Mouse (Mus musculus): Measurements from ENCODE around the gene Ube2i. TPM values are rescaled to one million over a fixed set of nuclear protein-coding genes. Genes with fewer than 3 reads are reported as not detected.
"Not testable (repeated sequence)": the region's sequence is repeated elsewhere in the genome, so short reads cannot be mapped to it uniquely, and the experiment has no call there.

Ube2i gene
- polyA plus RNA-seq, 1 experiment from 2014 or later, result 868 TPM

- H3K9me3 ChIP-seq (ENCODE audit: control insufficient read depth, low read length), result no peaks in the 10 kb centered on the region
- H3K9ac ChIP-seq (ENCODE audit: low read length), result no peak overlapping the region
- H3K36me3 ChIP-seq (ENCODE audit: control insufficient read depth, insufficient read depth, low read length), result no peaks in the 10 kb centered on the region
- DNase-seq (ENCODE audit: low spot score) (no peak), ATAC-seq (replicated peaks; ENCODE audit: low FRiP score) (no peak)
- H3K27me3 ChIP-seq (ENCODE audit: control insufficient read depth, insufficient read depth, low read length), result no peaks in the 10 kb centered on the region
- 76% methylated on average over 4 of the region's 4 CpGs for WGBS
- H3K4me2 ChIP-seq (ENCODE audit: low read depth, low read length, severe bottlenecking), result no peak overlapping the region
- peaks cover 6% of the 10 kb centered on the region; the same call in 1 of the 2 replicates for H3K4me1 ChIP-seq (replicated peaks; ENCODE audit: control insufficient read depth, insufficient read depth, low read length)
- no peak overlapping the region for H3K4me3 ChIP-seq (ENCODE audit: low read depth, low read length)
- no peak overlapping the region for H3K27ac ChIP-seq (ENCODE audit: low read depth, low read length)
Measured at GRCm38 (mm10) chr17:25225659-25226058, 48.8 kb downstream of the Ube2i start.

GRCm38 (mm10) chr17:25224586-25225222, 49.7 kb downstream of the Ube2i start:
- no peaks in the 10 kb centered on the region for H3K36me3 ChIP-seq (ENCODE audit: control insufficient read depth, insufficient read depth, low read length)
- WGBS, result 92% methylated on average over 7 of the region's 7 CpGs
- H3K27me3 ChIP-seq (ENCODE audit: control insufficient read depth, insufficient read depth, low read length), result no peaks in the 10 kb centered on the region

GRCm38 (mm10) chr17:25222951-25223601, 51.3 kb downstream of the Ube2i start:
- peaks cover 6% of the 10 kb centered on the region; the same call in 1 of the 2 replicates for H3K4me1 ChIP-seq (replicated peaks; ENCODE audit: control insufficient read depth, insufficient read depth, low read length)
- ATAC-seq (replicated peaks; ENCODE audit: low FRiP score) (no peak), DNase-seq (ENCODE audit: low spot score) (no peak)
- no peaks in the 10 kb centered on the region for H3K27me3 ChIP-seq (ENCODE audit: control insufficient read depth, insufficient read depth, low read length)
- H3K36me3 ChIP-seq (ENCODE audit: control insufficient read depth, insufficient read depth, low read length), result no peaks in the 10 kb centered on the region
- peak overlapping the region; percentile 7; the same call in 1 of the 2 replicates for H3K4me3 ChIP-seq (ENCODE audit: low read depth, low read length)
- H3K4me2 ChIP-seq (ENCODE audit: low read depth, low read length, severe bottlenecking), result peak overlapping the region; percentile 33; the same call in 1 of the 2 replicates
- H3K27ac ChIP-seq (ENCODE audit: low read depth, low read length), result no peak overlapping the region
- H3K9ac ChIP-seq (ENCODE audit: low read length), result no peak overlapping the region
- 40% methylated on average over 6 of the region's 6 CpGs for WGBS
- no peaks in the 10 kb centered on the region for H3K9me3 ChIP-seq (ENCODE audit: control insufficient read depth, low read length)

More at GRCm38 (mm10) chr17:25224586-25225222, 49.7 kb downstream of the Ube2i start:
- peaks cover 6% of the 10 kb centered on the region; the same call in 1 of the 2 replicates for H3K4me1 ChIP-seq (replicated peaks; ENCODE audit: control insufficient read depth, insufficient read depth, low read length)
- no peak overlapping the region for H3K4me2 ChIP-seq (ENCODE audit: low read depth, low read length, severe bottlenecking)
- DNase-seq (ENCODE audit: low spot score), result no peak
- H3K4me3 ChIP-seq (ENCODE audit: low read depth, low read length), result no peak overlapping the region
- H3K27ac ChIP-seq (ENCODE audit: low read depth, low read length), result no peak overlapping the region
- H3K9me3 ChIP-seq (ENCODE audit: control insufficient read depth, low read length), result no peaks in the 10 kb centered on the region
- ATAC-seq (replicated peaks; ENCODE audit: low FRiP score), result no peak
- H3K9ac ChIP-seq (ENCODE audit: low read length), result no peak overlapping the region

- peak overlapping the region; percentile 35 for H3K4me3 ChIP-seq (ENCODE audit: low read depth, low read length)
- WGBS, result 6% methylated on average over 20 of the region's 28 CpGs
- H3K9ac ChIP-seq (ENCODE audit: low read length); H3K27ac ChIP-seq (ENCODE audit: low read depth, low read length); H3K4me1 ChIP-seq (replicated peaks; ENCODE audit: control insufficient read depth, insufficient read depth, low read length); H3K9me3 ChIP-seq (ENCODE audit: control insufficient read depth, low read length); H3K36me3 ChIP-seq (ENCODE audit: control insufficient read depth, insufficient read depth, low read length); H3K27me3 ChIP-seq (ENCODE audit: control insufficient read depth, insufficient read depth, low read length); DNase-seq (ENCODE audit: low spot score): not testable (repeated sequence)
- H3K4me2 ChIP-seq (ENCODE audit: low read depth, low read length, severe bottlenecking), result peak overlapping the region; percentile 65; the same call in 1 of the 2 replicates
- peak; percentile 86 for ATAC-seq (replicated peaks; ENCODE audit: low FRiP score)
Measured at GRCm38 (mm10) chr17:25222504-25222940, 51.9 kb downstream of the Ube2i start.

GRCm38 (mm10) chr17:25221821-25222503, 52.5 kb downstream of the Ube2i start:
- Histone ChIP-seq H3K9me3 (ENCODE audit: control insufficient read depth, low read length) (no peaks in the 10 kb centered on the region), H3K4me1 (replicated peaks; ENCODE audit: control insufficient read depth, insufficient read depth, low read length) (peaks cover 6% of the 10 kb centered on the region; the same call in 1 of the 2 replicates), H3K36me3 (ENCODE audit: control insufficient read depth, insufficient read depth, low read length) (no peaks in the 10 kb centered on the region), H3K27me3 (ENCODE audit: control insufficient read depth, insufficient read depth, low read length) (no peaks in the 10 kb centered on the region), H3K4me3 (ENCODE audit: low read depth, low read length) (peak overlapping the region; percentile 35), H3K9ac (ENCODE audit: low read length) (peak overlapping the region; percentile 56), H3K27ac (ENCODE audit: low read depth, low read length) (no peak overlapping the region; the same call in 1 of the 2 replicates), H3K4me2 (ENCODE audit: low read depth, low read length, severe bottlenecking) (peak overlapping the region; percentile 65)
- ATAC-seq (replicated peaks; ENCODE audit: low FRiP score) (peak; percentile 73), DNase-seq (ENCODE audit: low spot score) (peak; percentile 81)
- WGBS, result 1% methylated on average over 22 of the region's 30 CpGs

GRCm38 (mm10) chr17:25220746-25221145, 53.7 kb downstream of the Ube2i start:
- H3K36me3 ChIP-seq (ENCODE audit: control insufficient read depth, insufficient read depth, low read length), result no peaks in the 10 kb centered on the region
- WGBS, result 89% methylated on average over 1 of the region's 1 CpGs

GRCm38 (mm10) chr17:25219492-25220295, 54.7 kb downstream of the Ube2i start:
- no peak for ATAC-seq (replicated peaks; ENCODE audit: low FRiP score)

More at GRCm38 (mm10) chr17:25220746-25221145, 53.7 kb downstream of the Ube2i start:
- Histone ChIP-seq H3K4me2 (ENCODE audit: low read depth, low read length, severe bottlenecking) (no peak overlapping the region), H3K27ac (ENCODE audit: low read depth, low read length) (no peak overlapping the region), H3K27me3 (ENCODE audit: control insufficient read depth, insufficient read depth, low read length) (no peaks in the 10 kb centered on the region), H3K4me3 (ENCODE audit: low read depth, low read length) (no peak overlapping the region), H3K4me1 (replicated peaks; ENCODE audit: control insufficient read depth, insufficient read depth, low read length) (peaks cover 6% of the 10 kb centered on the region; the same call in 1 of the 2 replicates), H3K9me3 (ENCODE audit: control insufficient read depth, low read length) (no peaks in the 10 kb centered on the region), H3K9ac (ENCODE audit: low read length) (no peak overlapping the region)
- DNase-seq (ENCODE audit: low spot score) (no peak), ATAC-seq (replicated peaks; ENCODE audit: low FRiP score) (no peak)

GRCm38 (mm10) chr17:25218967-25219366, 55.5 kb downstream of the Ube2i start:
- WGBS, result 91% methylated on average over 9 of the region's 9 CpGs
- H3K27me3 ChIP-seq (ENCODE audit: control insufficient read depth, insufficient read depth, low read length), result no peaks in the 10 kb centered on the region
- H3K9me3 ChIP-seq (ENCODE audit: control insufficient read depth, low read length), result no peaks in the 10 kb centered on the region
- H3K9ac ChIP-seq (ENCODE audit: low read length), result no peak overlapping the region
- DNase-seq (ENCODE audit: low spot score) (no peak), ATAC-seq (replicated peaks; ENCODE audit: low FRiP score) (no peak)
- H3K4me2 ChIP-seq (ENCODE audit: low read depth, low read length, severe bottlenecking), result no peak overlapping the region
- no peaks in the 10 kb centered on the region for H3K36me3 ChIP-seq (ENCODE audit: control insufficient read depth, insufficient read depth, low read length)
- H3K4me1 ChIP-seq (replicated peaks; ENCODE audit: control insufficient read depth, insufficient read depth, low read length), result peaks cover 6% of the 10 kb centered on the region; the same call in 1 of the 2 replicates
- no peak overlapping the region for H3K4me3 ChIP-seq (ENCODE audit: low read depth, low read length)
- H3K27ac ChIP-seq (ENCODE audit: low read depth, low read length), result no peak overlapping the region

More at GRCm38 (mm10) chr17:25219492-25220295, 54.7 kb downstream of the Ube2i start:
- Histone ChIP-seq H3K4me3 (ENCODE audit: low read depth, low read length) (no peak overlapping the region), H3K9ac (ENCODE audit: low read length) (no peak overlapping the region), H3K9me3 (ENCODE audit: control insufficient read depth, low read length) (no peaks in the 10 kb centered on the region), H3K27ac (ENCODE audit: low read depth, low read length) (no peak overlapping the region), H3K27me3 (ENCODE audit: control insufficient read depth, insufficient read depth, low read length) (no peaks in the 10 kb centered on the region), H3K4me2 (ENCODE audit: low read depth, low read length, severe bottlenecking) (no peak overlapping the region), H3K36me3 (ENCODE audit: control insufficient read depth, insufficient read depth, low read length) (no peaks in the 10 kb centered on the region), H3K4me1 (replicated peaks; ENCODE audit: control insufficient read depth, insufficient read depth, low read length) (peaks cover 6% of the 10 kb centered on the region; the same call in 1 of the 2 replicates)
- no peak for DNase-seq (ENCODE audit: low spot score)
- 92% methylated on average over 15 of the region's 15 CpGs for WGBS

Measured in forebrain, embryonic 11.5 days (tissue).